26 mouse cellular contexts compared by ENCODE assay signal in the genomic region with DNA sequence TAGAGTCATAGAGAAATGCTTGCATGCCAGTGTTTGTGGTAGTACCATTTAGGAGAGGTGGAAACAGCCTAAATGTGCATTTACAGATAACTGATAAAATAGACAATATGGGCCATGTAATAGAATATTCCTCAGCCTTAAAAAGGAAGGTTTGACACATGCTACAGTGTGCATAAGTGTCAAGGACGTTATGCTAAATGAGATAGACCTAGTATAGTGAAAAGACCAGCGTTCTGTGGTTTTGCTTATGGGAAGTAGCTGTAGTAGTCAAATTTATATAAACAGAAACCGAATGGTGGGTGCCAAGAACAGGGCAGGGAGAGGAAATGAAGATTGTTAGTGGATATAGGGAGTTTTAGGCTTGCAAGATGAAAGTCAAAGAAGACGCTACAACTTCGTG. TPM values are rescaled to one million over a fixed set of nuclear protein-coding genes. Genes with fewer than 3 reads are reported as not detected.
DNase-seq lines count a peak whose midpoint lies in the region; ATAC-seq and TF ChIP-seq lines count a peak whose summit lies in the region.
"Had no signal": no experiment of that assay in that cellular context is flagged by ENCODE, and none has a peak within 500 bp of the region (broad histone marks: within the 10 kb centered on the region; RNA-seq: fewer than 3 reads in every experiment).

No protein-coding gene starts in this region.

- no peak for TF ChIP-seq CTCF in liver, adult 2 months (IDR thresholded peaks at IDR 0.05; ENCODE audit: low read depth, low read length)
- no peak for TF ChIP-seq CTCF in liver, postnatal 0 days (IDR thresholded peaks at IDR 0.05; ENCODE audit: low read depth)

- no peak overlapping the region for H3K4me3 ChIP-seq in liver, adult 2 months (ENCODE audit: insufficient read depth, low read depth, low read length)
- no peak overlapping the region for H3K4me3 ChIP-seq in liver, postnatal 0 days (ENCODE audit: low read depth, low read length)
- no peak overlapping the region for H3K4me3 ChIP-seq in liver, embryonic 16.5 days (ENCODE audit: low read depth, low read length)
- H3K4me3 ChIP-seq in heart, embryonic 11.5 days (ENCODE audit: low read depth, low read length) = no peak overlapping the region
- H3K4me3 ChIP-seq: embryonic facial prominence, embryonic 10.5 days; forebrain, embryonic 15.5 days; heart, embryonic 13.5 days; limb, embryonic 12.5 days; midbrain, embryonic 10.5 days had no signal

- H3K36me3 ChIP-seq in liver, adult 2 months (ENCODE audit: control insufficient read depth, insufficient read depth, low read length) = no peaks in the 10 kb centered on the region
- H3K36me3 ChIP-seq in liver, postnatal 0 days (replicated peaks; ENCODE audit: insufficient read depth, low read length) = no peaks in the 10 kb centered on the region
- no peaks in the 10 kb centered on the region for H3K36me3 ChIP-seq in liver, embryonic 16.5 days (ENCODE audit: control insufficient read depth, insufficient read depth)
- no peaks in the 10 kb centered on the region for H3K36me3 ChIP-seq in heart, embryonic 11.5 days (ENCODE audit: control insufficient read depth, insufficient read depth, low read length)
- H3K36me3 ChIP-seq: embryonic facial prominence, embryonic 10.5 days; forebrain, embryonic 15.5 days; heart, embryonic 13.5 days; limb, embryonic 12.5 days; midbrain, embryonic 10.5 days had no signal

- no peaks in the 10 kb centered on the region for H3K27me3 ChIP-seq in liver, adult 2 months (ENCODE audit: control insufficient read depth, insufficient read depth, low read length)
- no peaks in the 10 kb centered on the region for H3K27me3 ChIP-seq in liver, postnatal 0 days (ENCODE audit: insufficient read depth, low read length)
- no peaks in the 10 kb centered on the region for H3K27me3 ChIP-seq in liver, embryonic 16.5 days (ENCODE audit: control insufficient read depth, insufficient read depth, low read depth, low read length)
- no peaks in the 10 kb centered on the region for H3K27me3 ChIP-seq in heart, embryonic 11.5 days (ENCODE audit: control insufficient read depth, insufficient read depth, low read length)
- H3K27me3 ChIP-seq: forebrain, embryonic 15.5 days; heart, embryonic 13.5 days; limb, embryonic 12.5 days had no signal

- H3K79me2 ChIP-seq in liver, adult 2 months (ENCODE audit: control insufficient read depth, insufficient read depth, low read length) = peaks cover 11% of the 10 kb centered on the region; the same call in 1 of the 2 replicates

- no peak for TF ChIP-seq POLR2A in liver, adult 2 months (IDR thresholded peaks at IDR 0.05; ENCODE audit: extremely low read depth, insufficient read depth, low read length)

- no peak overlapping the region for H3K27ac ChIP-seq in liver, adult 2 months (replicated peaks; ENCODE audit: insufficient read depth, low read depth, low read length)
- no peak overlapping the region for H3K27ac ChIP-seq in liver, postnatal 0 days (ENCODE audit: low read depth)
- no peak overlapping the region for H3K27ac ChIP-seq in liver, embryonic 16.5 days (ENCODE audit: low read length)
- H3K27ac ChIP-seq in heart, embryonic 11.5 days (ENCODE audit: low read depth, low read length) = no peak overlapping the region
- H3K27ac ChIP-seq: embryonic facial prominence, embryonic 10.5 days; forebrain, embryonic 15.5 days; heart, embryonic 13.5 days; hindbrain, embryonic 14.5 days; limb, embryonic 12.5 days; midbrain, embryonic 10.5 days; stomach, postnatal 0 days had no signal

- WGBS in liver, adult 2 months = 63% methylated on average over 5 of the region's 5 CpGs
- 31% methylated on average over 5 of the region's 5 CpGs for WGBS in liver, postnatal 0 days (ENCODE audit: insufficient replicate concordance)
- WGBS in liver, embryonic 16.5 days (ENCODE audit: insufficient replicate concordance) = 28% methylated on average over 5 of the region's 5 CpGs
- WGBS in heart, embryonic 11.5 days (ENCODE audit: insufficient replicate concordance) = 77% methylated on average over 5 of the region's 5 CpGs

- H3K4me1 ChIP-seq in liver, adult 2 months (ENCODE audit: control insufficient read depth, insufficient read depth, low read length) = no peaks in the 10 kb centered on the region; the same call in 1 of the 2 replicates
- no peaks in the 10 kb centered on the region for H3K4me1 ChIP-seq in liver, postnatal 0 days (ENCODE audit: insufficient read depth)
- H3K4me1 ChIP-seq in liver, embryonic 16.5 days (ENCODE audit: control insufficient read depth, low read depth, low read length) = peaks cover 4% of the 10 kb centered on the region
- H3K4me1 ChIP-seq in heart, embryonic 11.5 days (ENCODE audit: control insufficient read depth, insufficient read depth, low read length) = peaks cover 5% of the 10 kb centered on the region; the same call in 1 of the 2 replicates
- H3K4me1 ChIP-seq: embryonic facial prominence, embryonic 10.5 days; forebrain, embryonic 15.5 days; limb, embryonic 12.5 days; midbrain, embryonic 10.5 days had no signal

- H3K4me2 ChIP-seq in liver, postnatal 0 days (ENCODE audit: low read depth, low read length) = no peak overlapping the region
- no peak overlapping the region for H3K4me2 ChIP-seq in liver, embryonic 16.5 days (ENCODE audit: low read depth, low read length)
- no peak overlapping the region for H3K4me2 ChIP-seq in heart, embryonic 11.5 days
- H3K4me2 ChIP-seq: forebrain, embryonic 15.5 days; heart, embryonic 13.5 days; hindbrain, embryonic 14.5 days; limb, embryonic 12.5 days; lung, embryonic 14.5 days had no signal

- DNase-seq in liver, adult 2 months (ENCODE audit: extremely low read depth, low read depth, low spot score) = peak; percentile 12
- DNase-seq in liver, postnatal 0 days = no peak
- no peak for DNase-seq in cerebellum, adult 11 months
- DNase-seq in urinary bladder, postnatal 4 days (ENCODE audit: low spot score in 2 of 2) = no peak
- DNase-seq: adrenal gland, adult 8-10 months; cerebellum, adult 2 months; cerebellum, postnatal 36 days; heart, adult 11 months; kidney, adult 8-10 months; kidney, postnatal 14 days; layer of hippocampus, postnatal 36 days; lung, embryonic 14.5 days; right cerebral cortex, adult 18-20 months; thymus, adult 2 months; thymus, postnatal 4 days had no signal

- H3K9me3 ChIP-seq in liver, postnatal 0 days (ENCODE audit: low read length) = no peaks in the 10 kb centered on the region
- H3K9me3 ChIP-seq in liver, embryonic 16.5 days (replicated peaks; ENCODE audit: control insufficient read depth, low read length) = no peaks in the 10 kb centered on the region
- no peaks in the 10 kb centered on the region for H3K9me3 ChIP-seq in heart, embryonic 11.5 days (replicated peaks; ENCODE audit: control insufficient read depth, low read length)
- H3K9me3 ChIP-seq: embryonic facial prominence, embryonic 10.5 days; forebrain, embryonic 15.5 days; heart, embryonic 13.5 days; limb, embryonic 12.5 days; midbrain, embryonic 10.5 days had no signal

- ATAC-seq in liver, postnatal 0 days = no peak
- ATAC-seq in hematopoietic stem cell, adult 5-6 weeks (replicated peaks in 1 of 2; ENCODE audit: insufficient read depth in 1 of 2, low FRiP score in 2 of 2, low TSS enrichment in 1 of 2, low read depth in 1 of 2, poor library complexity in 2 of 2, severe bottlenecking in 2 of 2) = peak; percentile 57 to 67
- ATAC-seq in liver, embryonic 16.5 days (ENCODE audit: low read depth) = 0 out of 2 replicates have a peak, but pooled peaks have one; percentile 13
- no peak for ATAC-seq in cerebellum, adult (ENCODE audit: insufficient number of reproducible peaks, low FRiP score, low TSS enrichment)
- no peak for ATAC-seq in heart, embryonic 11.5 days (replicated peaks; ENCODE audit: insufficient number of reproducible peaks, low FRiP score, low TSS enrichment)
- ATAC-seq: forebrain, embryonic 15.5 days had no signal

- no peak overlapping the region for H3K9ac ChIP-seq in liver, adult 2 months (ENCODE audit: low read depth, low read length)
- no peak overlapping the region for H3K9ac ChIP-seq in liver, postnatal 0 days (replicated peaks)
- no peak overlapping the region for H3K9ac ChIP-seq in liver, embryonic 16.5 days (ENCODE audit: low read depth, low read length)
- no peak overlapping the region for H3K9ac ChIP-seq in heart, embryonic 11.5 days (ENCODE audit: low read depth, low read length)
- H3K9ac ChIP-seq: forebrain, embryonic 15.5 days; heart, embryonic 13.5 days; hindbrain, embryonic 14.5 days; limb, embryonic 12.5 days; lung, embryonic 14.5 days had no signal

- TF ChIP-seq EP300 in liver, postnatal 0 days (IDR thresholded peaks at IDR 0.05; ENCODE audit: low read depth) = no peak

RNA-seq across cellular contexts. Expression of gene Dop1a, which starts 9.8 kb away (rescaled TPM):
- total RNA-seq in liver, adult 2 months (2014; rRNA removed) = 25.2 and 25.9 TPM in 2 replicates
- polyA plus RNA-seq in liver, adult 2 months (2012; rRNA removed) = 3.8 and 5.9 TPM in 2 replicates
- 4.7 and 4.9 TPM in 2 replicates for polyA plus RNA-seq in liver, postnatal 0 days (2015; fragmentation: Nextera tagmentation; extraction: Ambion mirVana)
- total RNA-seq in hematopoietic stem cell, adult 5-6 weeks (2017) = 27.4 and 37.0 TPM in 2 replicates
- 3.5 and 4.6 TPM in 2 replicates for polyA plus RNA-seq in liver, embryonic 16.5 days (2015; fragmentation: Nextera tagmentation; extraction: Ambion mirVana)
- 10.5 and 14.1 TPM in 2 replicates for polyA plus RNA-seq in heart, embryonic 11.5 days (2014; fragmentation: Nextera tagmentation; extraction: Ambion mirVana)

RNA-seq across cellular contexts. Expression of gene Ube2cbp, which starts 12.0 kb away (rescaled TPM):
- 2.2 and 3.0 TPM in 2 replicates for total RNA-seq in liver, adult 2 months (2014; rRNA removed)
- polyA plus RNA-seq in liver, adult 2 months (2012; rRNA removed) = 0.97 and 1.8 TPM in 2 replicates
- 2.5 and 3.2 TPM in 2 replicates for polyA plus RNA-seq in liver, postnatal 0 days (2015; fragmentation: Nextera tagmentation; extraction: Ambion mirVana)
- total RNA-seq in hematopoietic stem cell, adult 5-6 weeks (2017) = 7.3 and 8.8 TPM in 2 replicates
- polyA plus RNA-seq in liver, embryonic 16.5 days (2015; fragmentation: Nextera tagmentation; extraction: Ambion mirVana) = 1.5 and 2.2 TPM in 2 replicates
- polyA plus RNA-seq in heart, embryonic 11.5 days (2014; fragmentation: Nextera tagmentation; extraction: Ambion mirVana) = 4.0 and 4.7 TPM in 2 replicates

Comparison
In these comparisons a context has a peak if more than half of its experiments do, and no peak if none do; other contexts are left out.
1. ATAC-seq: peak in hematopoietic stem cell, adult 5-6 weeks (2 of 2) and liver, embryonic 16.5 days (single experiment); none in liver, postnatal 0 days (single experiment), cerebellum, adult (single experiment) and heart, embryonic 11.5 days (single experiment).